Mouse (Mus musculus) stomach, postnatal 0 days (tissue): ENCODE results near the gene Zdhhc19. TPM values are rescaled to one million over a fixed set of nuclear protein-coding genes. Genes with fewer than 3 reads are reported as not detected.
"Not testable (repeated sequence)": the region's sequence is repeated elsewhere in the genome, so short reads cannot be mapped to it uniquely, and the experiment has no call there.

ENCODE experiments used
- ATAC-seq: fragments of 200-750 bp; cut with Nextera tagmentation; 2 replicates; pipeline ENCODE4 v1.8.0; 2017; ENCODE audit not compliant: low FRiP score, low TSS enrichment
- DNase-seq: peaks from one replicate; pipeline ENCODE4 v3.0.0-alpha.2; 2016; ENCODE audit warnings: low spot score
- H3K27ac ChIP-seq: fragments of 300-500 bp; sonication (generic); replicated peaks from 2 replicates; pipeline ENCODE4 v1.5.1; 2014; ENCODE audit warnings: mild to moderate bottlenecking, control low read depth
- H3K27me3 ChIP-seq: fragments of 300-500 bp; sonication (generic); 2 replicates; pipeline ENCODE4 v1.6.1; 2014; ENCODE audit warnings: low read length; ENCODE audit not compliant: control insufficient read depth, insufficient read depth
- H3K36me3 ChIP-seq: fragments of 300-500 bp; sonication (generic); 2 replicates; pipeline ENCODE4 v1.6.1; 2014; ENCODE audit warnings: low read length, mixed read lengths; ENCODE audit not compliant: control insufficient read depth, insufficient read depth
- H3K4me1 ChIP-seq: fragments of 300-500 bp; sonication (generic); replicated peaks from 2 replicates; pipeline ENCODE4 v1.6.1; 2014; ENCODE audit warnings: antibody characterized with exemption; ENCODE audit not compliant: control insufficient read depth, insufficient read depth
- H3K4me2 ChIP-seq: fragments of 300-500 bp; sonication (generic); replicated peaks from 2 replicates; pipeline ENCODE4 v1.6.1; 2014; ENCODE audit warnings: low read depth, mild to moderate bottlenecking, control low read depth, moderate library complexity
- H3K4me3 ChIP-seq: fragments of 300-500 bp; sonication (generic); 2 replicates; pipeline ENCODE4 v1.5.1; 2014; ENCODE audit warnings: low read depth, low read length, control low read depth
- H3K9ac ChIP-seq: fragments of 300-500 bp; sonication (generic); 2 replicates; pipeline ENCODE4 v1.6.1; 2014; ENCODE audit warnings: mild to moderate bottlenecking, low read length, control low read depth, mixed read lengths
- H3K9me3 ChIP-seq: fragments of 300-500 bp; sonication (generic); 2 replicates; pipeline ENCODE4 v1.6.1; 2016; ENCODE audit warnings: low read length; ENCODE audit not compliant: control insufficient read depth
- CTCF ChIP-seq: IDR thresholded peaks from 2 replicates; pipeline ENCODE4 v1.5.1; 2016; ENCODE audit warnings: antibody characterized with exemption, low read depth, mild to moderate bottlenecking, moderate library complexity
- EP300 ChIP-seq: optimal IDR thresholded peaks from 2 replicates; pipeline ENCODE3; 2016; ENCODE audit warnings: antibody characterized with exemption
- WGBS: fragments of 180-500 bp; shearing (Covaris S2); extraction: QIAGEN DNeasy Blood & Tissue Kit; methylation state at CpG from one replicate; pipeline ENCODE4 v1.1.7; 2014; 5-methylcytosine and 5-hydroxymethylcytosine counted together
- polyA plus RNA-seq: library from polyadenylated mRNA; unstranded; fragments of >200 nt; fragmentation: Nextera tagmentation; extraction: Ambion mirVana; gene quantifications from 2 replicates; pipeline ENCODE4 v1.2.1, GENCODE M21; 2015

Zdhhc19 gene
- polyA plus RNA-seq, 1 experiment from 2014 or later: not detected

DNA sequence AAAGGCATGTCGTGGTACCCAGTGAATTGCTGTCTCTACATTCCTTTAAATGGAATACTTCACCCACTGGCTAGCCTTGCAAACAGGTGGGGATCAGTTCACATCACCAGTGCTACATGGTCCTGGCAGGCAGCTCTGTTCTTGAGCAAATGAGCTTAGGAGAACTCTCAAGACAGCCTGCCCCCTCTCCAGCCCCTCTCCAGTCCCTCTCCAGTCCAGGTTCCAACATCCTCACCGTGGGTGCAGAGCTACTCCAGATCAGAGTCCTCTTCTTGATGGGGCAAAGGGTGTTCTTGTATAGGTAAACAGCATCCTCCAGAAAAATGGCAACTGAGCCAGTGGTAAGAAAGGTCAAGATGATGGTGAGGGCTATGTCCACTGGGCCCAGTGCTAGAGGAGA is 16.6 kb upstream of the Zdhhc19 start:
- ATAC-seq: no peak
- no peak for TF ChIP-seq EP300
- TF ChIP-seq CTCF: no peak
- Histone ChIP-seq H3K4me2 (no peak overlapping the region), H3K9me3 (no peaks in the 10 kb centered on the region), H3K27me3 (no peaks in the 10 kb centered on the region), H3K4me1 (no peaks in the 10 kb centered on the region), H3K36me3 (no peaks in the 10 kb centered on the region), H3K27ac (no peak overlapping the region), H3K4me3 (no peak overlapping the region), H3K9ac (no peak overlapping the region)
- DNase-seq: no peak
- WGBS: 64% methylated on average over 2 of the region's 2 CpGs

DNA sequence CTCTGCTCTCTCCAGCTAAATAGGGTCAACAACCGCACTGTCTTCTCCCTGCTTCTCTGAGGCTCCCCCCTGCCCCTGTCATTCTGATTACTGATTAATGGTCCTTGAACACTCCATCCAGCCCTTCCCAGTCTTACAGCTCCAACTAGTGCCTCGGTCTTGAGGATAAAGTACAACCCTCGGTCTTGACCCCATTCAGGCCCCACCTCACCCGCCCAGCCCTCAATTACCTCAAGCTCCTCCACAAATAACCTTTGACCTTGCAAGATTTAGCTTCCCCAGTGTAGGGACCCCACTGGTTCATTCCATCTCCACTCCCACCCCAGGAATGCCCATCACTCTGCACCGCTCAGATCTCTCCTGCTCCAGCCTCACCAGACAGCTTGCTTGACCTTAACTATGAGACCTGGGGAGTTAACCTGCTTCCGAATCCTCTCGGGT is 11.6 kb upstream of the Zdhhc19 start:
- no peak overlapping the region for H3K27ac ChIP-seq
- DNase-seq: no peak
- 32% methylated on average over 7 of the region's 7 CpGs for WGBS

DNA sequence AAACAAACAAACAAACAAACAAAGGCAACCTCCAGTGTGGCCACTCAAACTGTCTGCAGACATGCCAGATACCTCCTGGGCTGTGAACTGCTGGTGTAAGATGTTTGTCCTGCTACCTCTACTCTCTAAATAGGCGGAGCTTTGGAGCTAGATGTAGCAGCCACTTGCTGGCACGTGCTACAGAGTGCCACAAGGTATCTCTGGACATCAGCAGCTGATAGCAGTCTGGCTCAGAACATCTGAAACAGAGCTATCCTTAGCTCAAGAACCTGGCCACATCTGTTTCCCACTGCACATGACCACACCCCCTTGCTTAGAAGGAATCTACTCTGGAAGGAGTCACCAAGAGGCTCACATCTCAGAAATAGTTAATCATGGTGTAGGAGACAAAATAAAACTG is 10.9 kb upstream of the Zdhhc19 start:
- H3K4me3 ChIP-seq: no peak overlapping the region
- H3K4me1 ChIP-seq: no peaks in the 10 kb centered on the region
- TF ChIP-seq EP300: no peak
- no peak for TF ChIP-seq CTCF
- no peak overlapping the region for H3K4me2 ChIP-seq
- H3K36me3 ChIP-seq: no peaks in the 10 kb centered on the region
- 63% methylated on average over 2 of the region's 2 CpGs for WGBS
- no peak for DNase-seq
- no peak for ATAC-seq
- H3K9ac ChIP-seq: no peak overlapping the region
- H3K9me3 ChIP-seq: no peaks in the 10 kb centered on the region
- no peaks in the 10 kb centered on the region for H3K27me3 ChIP-seq
- H3K27ac ChIP-seq: no peak overlapping the region

More for the DNA sequence above, 11.6 kb upstream of the Zdhhc19 start:
- no peak overlapping the region for H3K4me3 ChIP-seq
- no peak overlapping the region for H3K4me2 ChIP-seq
- TF ChIP-seq CTCF: no peak
- no peak for TF ChIP-seq EP300
- H3K36me3 ChIP-seq: no peaks in the 10 kb centered on the region
- H3K9ac ChIP-seq: no peak overlapping the region
- H3K9me3 ChIP-seq: no peaks in the 10 kb centered on the region
- no peak for ATAC-seq
- no peaks in the 10 kb centered on the region for H3K27me3 ChIP-seq
- H3K4me1 ChIP-seq: no peaks in the 10 kb centered on the region

DNA sequence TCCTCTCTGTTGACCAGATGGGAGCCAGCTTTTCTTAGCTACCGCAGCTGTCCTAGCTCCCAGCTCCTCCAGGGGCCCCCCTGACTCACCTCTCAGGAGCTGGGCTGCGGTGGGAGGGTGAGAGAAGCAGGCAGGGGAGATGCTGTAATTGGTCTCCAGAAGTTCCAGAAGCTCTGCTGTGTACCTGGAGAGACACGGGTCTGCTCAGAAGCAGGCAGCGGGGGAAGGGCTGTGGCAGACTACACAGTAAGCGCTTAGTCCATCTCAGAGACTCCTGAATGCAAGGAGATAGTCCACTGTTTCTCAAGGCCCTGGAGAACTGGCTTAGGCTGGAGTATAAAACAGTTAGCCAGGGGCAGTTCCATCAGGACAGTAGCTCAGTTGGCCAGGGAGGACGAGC is 10.0 kb upstream of the Zdhhc19 start:
- Histone ChIP-seq H3K4me3 (no peak overlapping the region), H3K9ac (no peak overlapping the region)

DNA sequence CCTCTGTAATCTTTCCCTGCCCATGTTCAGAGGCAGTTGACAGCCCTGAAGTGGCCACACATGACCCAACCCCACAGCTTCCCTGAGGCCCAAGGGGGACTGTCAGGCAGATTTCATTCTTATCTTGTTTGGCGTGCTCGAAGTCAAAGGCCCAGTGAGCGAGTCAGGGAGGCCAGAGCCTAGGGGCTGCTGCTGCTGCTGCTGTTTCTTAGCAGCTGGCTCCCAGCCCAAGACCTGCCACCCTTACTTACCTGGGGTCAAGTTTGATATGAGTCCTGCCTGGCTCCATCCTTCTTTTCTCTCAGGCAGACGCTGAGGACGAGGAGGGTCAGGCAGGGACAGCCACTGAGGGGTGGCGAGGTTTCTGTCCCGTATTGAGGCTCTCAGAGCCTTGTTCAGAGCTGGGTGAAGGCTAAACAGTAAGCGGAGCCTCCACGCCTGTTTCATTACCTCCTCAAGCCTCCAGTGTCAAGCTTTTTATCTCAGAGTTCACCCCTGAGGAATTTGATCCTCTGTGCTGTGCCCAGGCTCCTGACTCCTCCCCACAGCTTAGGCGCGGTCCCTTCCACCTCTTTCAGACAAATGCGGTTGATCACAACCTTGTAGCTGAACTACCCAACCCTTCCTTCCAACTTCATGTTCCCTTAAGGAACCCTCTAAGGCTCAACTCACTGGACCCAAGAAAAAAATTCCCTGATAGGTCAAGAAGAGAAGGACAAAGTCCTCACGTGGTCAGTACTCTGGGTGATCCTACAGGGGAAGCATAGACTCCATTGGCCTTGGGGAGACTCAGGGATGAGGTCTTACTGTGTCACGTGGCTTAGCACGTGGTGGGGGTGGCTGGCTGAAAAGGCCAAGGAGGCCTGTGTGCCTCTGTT is 8.6 kb upstream of the Zdhhc19 start, which contains the start of gene Slc51a:
Slc51a (minus strand) TSS at position 646 of the 878 bp plus-strand sequence.
- no peak within 1 kb of the TSS; the same call in 1 of the 2 replicates for H3K27ac ChIP-seq
- no peaks in the 10 kb centered on the region for H3K4me1 ChIP-seq
- no peak within 1 kb of the TSS for H3K9ac ChIP-seq
- 30% methylated on average over 15 of the region's 15 CpGs for WGBS
- peak within 1 kb of the TSS; percentile 26 for H3K4me2 ChIP-seq
- H3K27me3 ChIP-seq: no peaks in the 10 kb centered on the region
- peak; percentile 67 for DNase-seq
- no peak within 1 kb of the TSS for H3K4me3 ChIP-seq
- TF ChIP-seq CTCF (no peak), EP300 (no peak)
- no peaks in the 10 kb centered on the region for H3K9me3 ChIP-seq
- H3K36me3 ChIP-seq: no peaks in the 10 kb centered on the region
- peak; percentile 83 for ATAC-seq

More for the DNA sequence above, 10.0 kb upstream of the Zdhhc19 start:
- Histone ChIP-seq H3K27ac (no peak overlapping the region), H3K9me3 (no peaks in the 10 kb centered on the region), H3K4me1 (no peaks in the 10 kb centered on the region), H3K4me2 (no peak overlapping the region), H3K36me3 (no peaks in the 10 kb centered on the region), H3K27me3 (no peaks in the 10 kb centered on the region)
- 65% methylated on average over 6 of the region's 6 CpGs for WGBS
- no peak for DNase-seq
- no peak for TF ChIP-seq CTCF
- TF ChIP-seq EP300: no peak
- ATAC-seq: no peak

DNA sequence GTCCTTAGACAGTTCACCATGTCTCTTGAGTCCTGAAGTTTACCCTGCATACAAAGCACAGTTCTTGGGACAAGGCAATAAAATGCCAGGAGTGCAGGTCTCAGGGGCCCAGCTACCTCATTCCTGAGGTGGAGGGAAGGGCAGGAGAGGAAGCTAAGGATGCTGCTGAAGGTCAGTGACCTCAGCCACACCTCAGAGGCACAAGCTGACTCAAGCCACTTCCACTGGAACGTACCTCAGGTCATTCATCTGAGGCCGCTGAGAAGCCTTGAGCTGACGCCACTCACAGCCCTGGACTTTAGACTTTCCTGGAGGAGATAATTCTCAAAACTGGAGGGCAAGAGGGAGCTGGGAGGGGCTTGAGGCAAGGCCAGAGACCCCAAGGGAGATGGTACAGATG is 7.1 kb upstream of the Zdhhc19 start:
- TF ChIP-seq EP300 (no peak), CTCF (no peak)
- H3K4me2 ChIP-seq: no peak overlapping the region

DNA sequence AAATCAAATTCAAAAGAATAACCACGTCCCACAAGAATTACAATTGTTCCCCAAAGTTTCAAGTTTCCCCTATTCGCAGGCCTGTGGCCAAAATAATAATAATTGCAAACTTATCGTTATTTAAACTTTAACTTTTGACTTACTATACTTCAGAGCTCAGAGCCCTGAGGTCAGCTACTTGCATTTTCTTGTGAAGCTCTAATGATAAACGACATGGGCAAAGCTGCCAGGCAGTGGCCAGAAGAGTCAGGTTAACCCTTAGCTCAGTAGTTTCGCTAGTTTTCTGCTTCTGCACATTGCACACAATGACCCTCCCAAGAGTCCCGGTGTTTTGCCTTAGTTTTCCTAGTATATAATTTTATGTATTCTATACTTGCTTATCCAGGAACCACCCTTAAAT is 1.7 kb upstream of the Zdhhc19 start:
- not testable (repeated sequence) for ATAC-seq, H3K9me3 ChIP-seq, H3K27me3 ChIP-seq, H3K4me1 ChIP-seq, H3K4me3 ChIP-seq, DNase-seq, H3K36me3 ChIP-seq, H3K9ac ChIP-seq, H3K27ac ChIP-seq, H3K4me2 ChIP-seq
- 37% methylated on average over 6 of the region's 6 CpGs for WGBS

More for the DNA sequence above, 7.1 kb upstream of the Zdhhc19 start:
- DNase-seq: no peak
- Histone ChIP-seq H3K9ac (no peak overlapping the region), H3K36me3 (no peaks in the 10 kb centered on the region), H3K4me3 (no peak overlapping the region), H3K27ac (no peak overlapping the region), H3K27me3 (no peaks in the 10 kb centered on the region), H3K9me3 (no peaks in the 10 kb centered on the region), H3K4me1 (no peaks in the 10 kb centered on the region)
- WGBS: 83% methylated on average over 3 of the region's 3 CpGs
- 0 out of 2 replicates have a peak, but pooled peaks have one; percentile 36 for ATAC-seq
